Mouse (Mus musculus): ENCODE data around the gene Eid2b.
"Not testable (repeated sequence)": the region's sequence is repeated elsewhere in the genome, so short reads cannot be mapped to it uniquely, and the experiment has no call there.

GRCm38 (mm10) chr7:28243943-28244342, 33.6 kb upstream of the Eid2b start:
- not testable (repeated sequence) for TF ChIP-seq CTCF (IDR thresholded peaks at IDR 0.05; ENCODE audit: borderline replicate concordance, insufficient read depth, low read depth, low read length); POLR2A (IDR thresholded peaks at IDR 0.05; ENCODE audit: borderline replicate concordance, insufficient read depth, low read length)
